Mouse (Mus musculus): ENCODE results near the gene Lin28a.

- no peak for TF ChIP-seq CTCF (conservative IDR thresholded peaks at IDR 0.05; ENCODE audit: insufficient read depth, insufficient read length, low read depth, low read length)
- no peak for TF ChIP-seq POLR2A (IDR thresholded peaks at IDR 0.05; ENCODE audit: low read depth, low read length)
Observed at GRCm38 (mm10) chr4:134058166-134058715, 39.6 kb upstream of the Lin28a start.

Measured in kidney, adult 2 months (tissue).